Mouse (Mus musculus) kidney, adult 2 months (tissue): ENCODE measurements around the gene Usp30. TPM values are rescaled to one million over a fixed set of nuclear protein-coding genes. Genes with fewer than 3 reads are reported as not detected.

ENCODE experiments used
- DNase-seq: peaks from one replicate; pipeline ENCODE4 v3.0.0; 2021
- H3K27ac ChIP-seq: fragments of 200-500 bp; 2 replicates; pipeline ENCODE4 v1.5.1; 2012; ENCODE audit warnings: low read depth, low read length, control low read depth, inconsistent platforms; ENCODE audit not compliant: insufficient read depth
- H3K27me3 ChIP-seq: fragments of 200-500 bp; replicated peaks from 2 replicates; pipeline ENCODE4 v1.6.1; 2012; ENCODE audit warnings: mild to moderate bottlenecking, moderate library complexity, low read length, inconsistent platforms; ENCODE audit not compliant: control insufficient read depth, insufficient read depth
- H3K36me3 ChIP-seq: fragments of 200-500 bp; 2 replicates; pipeline ENCODE4 v1.6.1; 2012; ENCODE audit warnings: mild to moderate bottlenecking, moderate library complexity, low read length, inconsistent platforms; ENCODE audit not compliant: control insufficient read depth, insufficient read depth
- H3K4me1 ChIP-seq: fragments of 200-500 bp; 2 replicates; pipeline ENCODE4 v1.6.1; 2011; ENCODE audit warnings: low read length; ENCODE audit not compliant: control insufficient read depth, insufficient read depth
- H3K4me3 ChIP-seq: fragments of 200-500 bp; 2 replicates; pipeline ENCODE4 v1.5.1; 2011; ENCODE audit warnings: mild to moderate bottlenecking, low read depth, low read length, control low read depth; ENCODE audit not compliant: insufficient read depth
- CTCF ChIP-seq: fragments of 200-500 bp; conservative IDR thresholded peaks from 2 replicates; pipeline ENCODE4 v1.5.1; 2011; ENCODE audit warnings: low read depth, mild to moderate bottlenecking, control low read depth, low read length, moderate library complexity, mixed read lengths; ENCODE audit not compliant: insufficient read depth, insufficient read length
- POLR2A ChIP-seq: fragments of 200-500 bp; IDR thresholded peaks from one replicate; pipeline ENCODE4 v1.6.1; 2011; ENCODE audit warnings: low read depth, low read length, control low read depth
- WGBS: fragments of 180-500 bp; shearing (Covaris S2); methylation state at CpG from one replicate; pipeline ENCODE4 v1.1.7; 2018; 5-methylcytosine and 5-hydroxymethylcytosine counted together
- polyA plus RNA-seq: library from polyadenylated mRNA; depleted of rRNA; stranded (reverse); fragments of >200 nt; gene quantifications from 2 replicates; pipeline ENCODE4 v1.2.3, GENCODE M21; 2012; rRNA removed

Usp30 gene
- 24.6 and 26.4 TPM in 2 replicates for polyA plus RNA-seq

GRCm38 (mm10) chr5:114065161-114065560 is at the start of gene Usp30:
TSS of gene Usp30 (plus strand) at chr5:114065461.
- Histone ChIP-seq H3K36me3 (no peaks in the 10 kb centered on the region), H3K4me1 (no peaks in the 10 kb centered on the region), H3K4me3 (no peak within 1 kb of the TSS), H3K27me3 (no peaks in the 10 kb centered on the region), H3K27ac (no peak within 1 kb of the TSS)
- 92% methylated on average over 6 of the region's 6 CpGs for WGBS
- no peak for TF ChIP-seq CTCF
- TF ChIP-seq POLR2A: no peak
- DNase-seq: no peak

- 63% methylated on average over 6 of the region's 6 CpGs for WGBS
- H3K4me1 ChIP-seq: peaks cover 11% of the 10 kb centered on the region; the same call in 1 of the 2 replicates
- no peak overlapping the region for H3K4me3 ChIP-seq
- no peaks in the 10 kb centered on the region for H3K27me3 ChIP-seq
- TF ChIP-seq POLR2A (no peak), CTCF (no peak)
- no peak for DNase-seq
- no peaks in the 10 kb centered on the region for H3K36me3 ChIP-seq
- no peak overlapping the region for H3K27ac ChIP-seq
Observed at GRCm38 (mm10) chr5:114024390-114024789, 40.9 kb upstream of the Usp30 start.

- H3K4me1 ChIP-seq: peaks cover 11% of the 10 kb centered on the region; the same call in 1 of the 2 replicates
- 10% methylated on average over 10 of the region's 10 CpGs for WGBS
- no peaks in the 10 kb centered on the region for H3K27me3 ChIP-seq
- H3K27ac ChIP-seq: no peak overlapping the region
- no peaks in the 10 kb centered on the region for H3K36me3 ChIP-seq
- no peak for DNase-seq
- TF ChIP-seq POLR2A (no peak), CTCF (no peak)
- no peak overlapping the region for H3K4me3 ChIP-seq
Observed at GRCm38 (mm10) chr5:114024885-114025284, 40.4 kb upstream of the Usp30 start.

- no peak overlapping the region for H3K4me3 ChIP-seq
- no peaks in the 10 kb centered on the region for H3K36me3 ChIP-seq
- peak; percentile 55 for DNase-seq
- no peaks in the 10 kb centered on the region for H3K27me3 ChIP-seq
- H3K27ac ChIP-seq: no peak overlapping the region
- TF ChIP-seq POLR2A: peak; percentile 2
- TF ChIP-seq CTCF: no peak
- 65% methylated on average over 12 of the region's 12 CpGs for WGBS
- H3K4me1 ChIP-seq: peaks cover 11% of the 10 kb centered on the region; the same call in 1 of the 2 replicates
Observed at GRCm38 (mm10) chr5:114027217-114027944, 37.9 kb upstream of the Usp30 start.

- WGBS: 56% methylated on average over 12 of the region's 12 CpGs
- H3K4me1 ChIP-seq: peaks cover 11% of the 10 kb centered on the region; the same call in 1 of the 2 replicates
- no peak overlapping the region for H3K4me3 ChIP-seq
- H3K36me3 ChIP-seq: no peaks in the 10 kb centered on the region
- H3K27me3 ChIP-seq: no peaks in the 10 kb centered on the region
- no peak overlapping the region for H3K27ac ChIP-seq
- peak; percentile 6 for TF ChIP-seq POLR2A
- peak; percentile 37 for TF ChIP-seq CTCF
- peak; percentile 96 for DNase-seq
Observed at GRCm38 (mm10) chr5:114028111-114028510, 37.1 kb upstream of the Usp30 start.

- 0 out of 2 replicates have a peak, but pooled peaks have one; percentile 9 for TF ChIP-seq CTCF
- no peak for TF ChIP-seq POLR2A
- Histone ChIP-seq H3K4me1 (peaks cover 25% of the 10 kb centered on the region), H3K4me3 (no peak overlapping the region), H3K27ac (no peak overlapping the region), H3K36me3 (no peaks in the 10 kb centered on the region), H3K27me3 (no peaks in the 10 kb centered on the region)
- no peak for DNase-seq
- 84% methylated on average over 12 of the region's 12 CpGs for WGBS
Observed at GRCm38 (mm10) chr5:114030652-114031051, 34.6 kb upstream of the Usp30 start.

GRCm38 (mm10) chr5:114032161-114032763 is 33.0 kb upstream of the Usp30 start:
- Histone ChIP-seq H3K4me1 (peaks cover 26% of the 10 kb centered on the region), H3K36me3 (no peaks in the 10 kb centered on the region), H3K4me3 (no peak overlapping the region), H3K27ac (no peak overlapping the region), H3K27me3 (no peaks in the 10 kb centered on the region)
- 54% methylated on average over 3 of the region's 3 CpGs for WGBS
- DNase-seq: peak; percentile 63
- TF ChIP-seq CTCF (no peak), POLR2A (no peak)
